Mouse (Mus musculus) c-Kit-positive CD71-positive TER-119-positive erythroid progenitor cells, embryonic 14.5 days (primary cell): ENCODE results near the gene Amacr.

Source experiments
- DNase-seq: peaks from one replicate; pipeline ENCODE4 v3.0.0-alpha.2; 2013; ENCODE audit warnings: low spot score

Gene Amacr

DNA sequence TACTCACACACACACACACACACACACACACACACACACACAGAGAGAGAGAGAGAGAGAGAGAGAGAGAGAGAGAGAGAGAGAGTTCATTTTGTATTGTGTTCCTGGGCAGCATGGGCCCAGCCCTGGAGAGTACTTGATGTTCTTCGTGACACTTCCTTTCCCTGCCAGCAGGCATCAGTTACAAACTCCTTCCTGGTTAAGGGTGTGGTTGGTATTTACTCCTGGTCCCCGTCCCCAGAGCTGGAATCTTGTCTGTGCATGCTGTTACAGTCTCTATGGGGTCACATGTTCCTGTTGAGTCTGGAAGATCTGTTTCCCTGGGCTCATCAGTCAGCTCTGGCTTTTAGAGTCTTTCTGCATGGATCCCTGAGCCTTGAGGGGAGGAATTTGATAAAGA, 8.9 kb downstream of the Amacr start:
- no peak for DNase-seq

DNA sequence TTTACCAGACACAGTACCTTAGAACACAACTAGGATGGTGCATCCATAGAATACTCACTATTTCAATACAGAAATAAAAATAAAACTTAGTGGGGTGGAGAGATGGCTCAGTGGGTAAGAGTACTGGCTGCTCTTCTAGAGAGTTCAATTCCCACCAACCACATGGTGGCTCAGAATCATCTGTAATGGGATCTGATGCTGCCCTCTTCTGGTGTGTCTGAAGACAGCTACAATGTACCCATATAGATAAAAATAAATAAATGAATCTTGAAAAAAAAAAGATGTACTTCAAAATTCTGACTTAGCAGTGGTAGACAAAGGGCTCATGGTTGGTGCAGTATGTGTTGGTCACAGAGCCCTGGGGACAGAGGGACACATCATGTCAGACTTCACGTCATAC, 10.0 kb downstream of the Amacr start:
- DNase-seq = no peak

DNA sequence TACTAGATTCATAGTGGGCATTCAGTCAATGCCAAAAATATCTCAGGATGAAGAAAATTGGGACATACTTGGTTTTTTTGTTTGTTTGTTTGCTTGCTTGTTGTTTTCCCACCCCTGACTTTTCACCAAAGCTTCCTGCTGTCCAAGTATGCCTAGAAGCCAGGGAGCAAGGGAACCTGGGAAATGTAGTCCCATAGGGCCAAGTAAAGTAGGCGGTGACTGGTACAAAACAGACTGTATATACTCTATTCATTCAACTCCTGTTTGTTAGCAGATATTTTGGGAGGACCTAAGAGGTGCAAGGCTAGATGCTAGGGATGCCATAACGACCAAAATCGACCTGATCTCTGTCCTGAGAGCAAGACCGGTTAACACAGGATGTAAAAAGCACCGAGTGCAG, 18.3 kb downstream of the Amacr start:
- no peak for DNase-seq

DNA sequence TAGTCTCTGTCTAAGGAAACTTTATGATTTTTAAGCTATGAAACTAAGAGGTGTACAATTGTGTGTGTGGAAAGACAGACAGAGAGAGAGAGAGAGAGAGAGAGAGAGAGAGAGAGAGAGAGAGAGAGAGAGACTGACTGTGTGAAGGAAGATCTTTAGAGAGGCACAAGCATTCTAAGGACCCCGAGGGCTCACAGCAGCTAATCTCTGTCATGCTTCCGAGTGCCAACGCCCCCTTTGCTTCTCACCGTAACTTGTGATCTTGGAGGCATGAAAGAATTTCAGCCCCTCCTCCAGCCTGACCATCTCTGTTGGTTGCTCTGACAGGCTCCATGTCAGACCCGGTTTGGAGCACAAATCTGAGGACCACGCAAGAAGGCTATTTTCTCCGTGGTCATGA, 18.9 kb downstream of the Amacr start, which contains the start of gene Slc45a2:
TSS of gene Slc45a2 (plus strand) at position 301 of the 400 bp plus-strand sequence.
- no peak for DNase-seq

DNA sequence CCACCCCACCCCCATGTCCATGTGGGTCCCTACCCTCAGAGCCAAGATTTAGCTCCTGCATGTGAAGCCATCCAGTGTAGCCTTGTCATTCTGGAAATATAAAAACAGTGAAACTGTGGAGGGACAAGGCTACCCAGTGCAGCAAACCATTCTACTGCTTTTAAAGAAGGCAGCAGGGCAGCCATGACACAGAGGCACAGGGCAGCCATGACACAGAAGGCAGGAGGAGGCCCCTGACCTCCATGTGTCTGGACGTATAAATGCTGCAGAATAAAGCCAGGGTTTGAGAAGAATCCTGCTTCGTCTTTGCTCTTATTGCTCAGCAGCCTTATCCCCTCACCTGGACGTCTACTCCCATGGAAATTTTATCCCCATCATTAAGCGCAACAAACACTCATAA, 22.2 kb downstream of the Amacr start:
- DNase-seq = no peak

DNA sequence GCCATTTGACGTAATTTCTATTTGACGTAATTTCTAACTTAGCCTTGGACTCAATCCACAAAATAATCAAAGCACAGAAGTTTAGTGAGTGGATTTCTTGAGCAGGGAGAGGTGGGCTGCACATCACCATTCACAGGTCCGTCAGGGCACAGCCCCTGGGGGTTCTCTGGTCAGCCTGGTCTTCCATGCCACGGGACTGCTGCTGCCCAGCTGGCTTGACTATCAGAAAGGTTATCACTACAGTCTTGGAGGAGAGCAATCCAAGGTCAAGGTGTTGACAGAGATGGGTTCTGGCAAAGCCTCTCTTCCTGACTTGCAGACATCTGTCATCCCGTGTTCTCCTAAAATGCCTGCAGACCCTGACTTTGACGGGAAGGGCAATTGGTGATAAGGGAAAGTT, 23.1 kb downstream of the Amacr start:
- DNase-seq = no peak

DNA sequence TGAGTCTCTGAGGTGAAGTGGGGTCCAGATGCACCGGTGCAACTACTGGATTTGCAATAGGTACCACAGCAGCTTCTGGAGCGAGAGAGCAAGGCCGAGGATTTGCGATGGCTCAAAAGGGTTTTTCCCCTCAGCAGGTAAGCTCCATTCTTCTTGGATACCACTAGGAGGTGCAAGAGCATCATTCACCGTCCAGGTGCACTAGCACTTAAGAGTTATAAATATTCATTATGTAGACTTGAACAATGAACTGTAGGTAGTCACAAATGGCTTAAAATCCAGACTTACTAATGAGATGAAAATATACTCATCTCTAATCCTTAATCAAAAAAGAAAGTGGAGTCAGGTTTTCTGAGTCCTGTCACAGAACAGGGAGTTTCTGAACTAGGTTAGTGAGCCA, 27.2 kb downstream of the Amacr start:
- no peak for DNase-seq

DNA sequence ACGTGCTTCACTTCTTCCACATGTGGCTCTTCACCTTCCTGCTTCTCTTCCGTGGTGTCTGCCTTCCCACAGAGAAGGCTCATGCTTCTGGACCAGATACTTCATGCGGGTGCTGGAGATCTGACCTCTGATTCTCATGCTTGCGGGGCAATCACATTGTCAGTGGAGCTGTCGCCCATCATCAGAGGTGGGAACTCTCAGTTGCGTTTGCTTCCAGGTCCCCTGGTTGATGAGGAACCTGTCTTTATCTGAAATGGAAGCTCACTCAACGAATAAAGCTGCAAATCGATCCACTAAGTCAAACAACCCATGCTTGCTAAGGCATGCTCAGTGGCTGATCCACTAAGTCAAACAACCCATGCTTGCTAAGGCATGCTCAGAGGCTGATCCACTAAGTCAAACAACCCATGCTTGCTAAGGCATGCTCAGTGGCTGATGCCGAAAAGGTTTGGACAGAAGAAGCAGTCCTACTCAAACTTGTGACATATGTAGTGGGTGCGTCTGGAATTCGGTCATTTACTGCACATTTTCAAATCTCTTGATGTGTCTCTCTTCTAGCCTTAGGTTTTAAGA, 29.5 kb downstream of the Amacr start:
- no peak for DNase-seq

DNA sequence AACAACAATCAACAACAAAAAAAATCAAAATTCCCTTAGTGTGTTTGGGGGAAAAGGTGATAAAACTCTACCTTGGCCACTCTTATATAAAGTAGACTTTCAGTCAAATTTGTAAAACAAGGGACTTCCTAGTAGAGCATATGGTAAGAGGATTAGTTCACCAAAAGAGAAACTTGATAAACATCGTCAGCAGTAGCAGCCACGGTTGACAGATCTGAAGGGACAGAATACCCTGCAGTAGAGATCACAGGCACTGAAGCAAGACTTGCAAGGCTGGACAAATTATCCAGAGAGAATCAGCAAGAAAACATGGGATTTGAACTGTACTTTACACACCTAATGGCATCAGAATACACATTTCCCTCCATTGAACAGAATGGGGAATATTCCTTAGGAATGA, 33.4 kb downstream of the Amacr start:
- DNase-seq = no peak

DNA sequence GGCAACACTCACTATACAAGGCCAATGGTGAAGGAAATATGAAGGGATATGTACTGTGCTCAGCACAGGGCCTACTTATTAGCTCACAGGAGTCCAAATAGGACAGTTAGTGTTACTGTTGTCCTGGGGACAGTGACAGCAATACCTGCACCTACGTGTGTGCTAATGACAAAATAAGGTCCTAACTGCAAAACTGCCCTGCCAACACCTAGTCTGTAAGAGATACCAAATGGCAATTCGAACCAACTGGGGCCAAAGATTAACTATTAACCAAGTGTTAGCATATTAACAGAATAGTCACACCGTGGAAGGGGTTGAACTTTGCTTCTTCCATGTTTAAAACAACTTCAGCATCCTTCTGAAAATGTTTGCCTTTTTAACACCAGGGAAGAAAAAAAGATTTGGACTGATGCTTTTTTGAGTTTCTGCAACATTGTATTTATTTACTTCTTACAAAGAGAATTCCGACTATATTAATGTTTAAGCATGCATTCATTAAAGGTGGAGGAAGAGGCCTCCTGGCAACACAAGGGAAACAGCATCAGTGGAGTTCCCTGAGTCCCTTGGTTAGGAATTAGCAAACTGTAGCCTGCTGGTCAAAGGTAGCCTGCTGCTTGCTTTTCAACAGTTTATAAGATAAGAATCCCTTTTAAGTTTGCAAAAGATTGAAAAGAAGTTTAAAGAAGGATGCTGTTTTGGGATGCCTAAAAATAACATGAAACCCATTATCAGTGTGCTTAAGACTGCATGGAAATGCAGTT, 45.4 kb downstream of the Amacr start:
- no peak for DNase-seq

DNA sequence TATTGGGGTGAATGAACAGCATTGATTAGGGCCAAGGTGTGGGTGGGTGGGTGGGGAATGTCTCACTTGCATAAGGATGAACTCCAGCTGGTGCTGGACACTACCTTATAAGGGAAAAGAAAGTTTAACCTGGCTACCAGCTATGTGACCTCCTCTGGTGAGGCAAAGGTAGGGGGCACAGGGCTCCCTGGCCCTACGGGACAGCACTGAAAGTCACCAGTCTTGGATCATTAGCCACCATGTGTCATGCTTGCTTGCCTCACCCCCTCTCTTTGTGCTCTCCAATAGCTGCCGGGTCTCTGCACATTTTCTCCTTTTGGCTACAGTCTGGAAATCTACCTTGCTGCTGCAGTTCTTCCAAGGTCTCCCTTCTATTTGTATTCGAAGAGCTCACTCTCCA, 48.6 kb downstream of the Amacr start:
- no peak for DNase-seq

DNA sequence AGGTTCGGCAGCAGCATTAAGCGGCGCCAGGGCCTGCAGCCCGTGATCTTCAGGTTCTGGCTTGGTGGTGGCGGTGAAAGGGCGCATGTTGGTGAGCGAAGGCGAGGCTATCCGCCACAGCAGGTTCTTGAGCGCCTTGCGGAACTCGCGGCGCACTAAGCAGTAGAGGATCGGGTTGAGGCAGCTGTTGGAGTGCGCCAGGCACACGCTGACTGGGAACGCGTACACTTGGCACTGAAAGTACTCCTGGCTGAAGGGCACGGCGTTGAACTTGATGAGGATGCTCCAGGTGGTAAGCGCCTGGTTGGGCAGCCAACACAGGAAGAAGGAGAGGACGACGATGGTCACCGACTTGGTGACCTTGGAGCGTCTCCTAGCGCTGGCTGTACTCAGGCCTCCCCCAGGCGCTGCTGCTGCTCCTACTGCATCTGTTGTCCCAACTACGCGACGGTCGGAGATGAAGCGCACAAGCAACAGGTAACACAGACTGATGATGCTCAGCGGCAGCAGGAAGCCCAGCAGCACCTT, 54.5 kb downstream of the Amacr start:
- DNase-seq = no peak

DNA sequence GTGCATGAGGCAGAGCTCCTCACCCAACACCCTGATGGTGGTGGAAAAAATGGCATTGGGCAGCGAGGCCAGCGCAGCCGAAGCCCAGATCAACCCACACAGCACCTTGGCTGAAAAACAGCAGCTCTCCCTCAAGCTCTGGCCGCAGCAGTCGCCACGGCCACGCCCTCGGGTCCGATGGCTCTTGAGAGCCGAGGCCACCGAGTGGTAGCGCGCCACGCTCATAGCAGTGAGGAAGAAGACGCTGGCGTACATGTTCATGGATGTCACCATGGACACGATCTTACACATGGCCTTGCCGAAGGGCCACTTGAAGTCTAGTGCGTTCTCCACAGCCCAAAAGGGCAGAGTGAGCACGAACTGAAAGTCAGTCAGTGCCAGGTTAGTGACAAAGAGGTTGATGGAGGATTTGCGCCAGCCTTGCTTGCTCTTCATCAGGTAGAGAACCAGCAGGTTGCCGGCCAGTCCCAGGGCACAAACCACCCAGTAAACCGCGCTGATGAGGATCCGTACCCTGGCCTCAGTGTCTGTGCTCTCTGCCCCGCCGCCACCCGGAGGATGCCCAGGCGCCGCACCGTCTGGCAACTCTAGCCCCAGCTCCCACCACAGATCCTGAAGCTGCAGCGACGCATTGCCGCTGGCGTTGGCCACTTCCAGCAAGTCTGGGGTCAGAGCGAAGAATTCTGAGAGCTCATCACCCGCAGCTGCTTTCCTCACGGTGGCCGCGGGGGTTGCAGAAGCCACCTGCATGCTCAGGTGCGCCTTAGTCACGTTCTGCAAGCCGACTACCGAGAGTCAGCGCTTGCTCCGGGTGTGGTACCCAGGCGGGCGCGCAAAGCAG, 55.2 kb downstream of the Amacr start:
- DNase-seq = no peak

DNA sequence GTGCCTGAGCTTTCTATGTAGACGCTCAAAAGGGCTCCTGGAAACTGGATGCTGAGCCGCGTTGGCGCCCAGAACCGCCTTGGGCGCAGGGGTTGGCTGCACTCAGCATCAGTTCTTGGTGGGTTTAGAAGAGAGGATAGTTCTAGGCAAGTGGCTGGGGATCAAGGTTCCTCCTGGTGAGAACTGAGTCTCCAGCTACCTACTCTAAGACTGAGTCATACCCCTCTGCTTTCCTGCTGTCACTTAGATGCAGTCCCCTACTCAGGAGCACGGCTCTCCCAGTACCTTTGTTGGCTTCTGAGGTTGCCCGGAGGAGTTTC, 55.8 kb downstream of the Amacr start:
- DNase-seq = no peak

DNA sequence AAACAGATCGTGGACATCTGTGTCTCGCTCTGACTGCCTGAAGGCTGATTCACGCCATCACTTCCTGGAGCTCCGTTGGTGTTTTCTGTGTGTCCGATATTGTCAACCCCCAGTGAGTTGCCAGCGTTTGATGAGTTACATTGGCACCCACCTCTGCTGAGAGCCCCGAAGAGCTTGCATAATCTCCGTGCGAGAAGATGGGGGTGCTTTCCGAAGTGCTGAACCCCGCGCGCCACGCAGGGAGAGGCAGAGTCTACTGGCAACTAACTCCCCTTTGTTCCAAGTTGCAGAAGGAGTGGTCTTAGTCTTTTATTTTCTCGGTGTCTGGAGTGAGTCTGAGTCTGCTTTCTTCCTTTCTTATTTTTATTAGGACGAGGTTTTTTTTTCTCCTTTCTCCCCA, 56.2 kb downstream of the Amacr start, which contains the start of gene Rxfp3:
TSS of gene Rxfp3 (minus strand) at position 281 of the 400 bp plus-strand sequence.
- DNase-seq = no peak

DNA sequence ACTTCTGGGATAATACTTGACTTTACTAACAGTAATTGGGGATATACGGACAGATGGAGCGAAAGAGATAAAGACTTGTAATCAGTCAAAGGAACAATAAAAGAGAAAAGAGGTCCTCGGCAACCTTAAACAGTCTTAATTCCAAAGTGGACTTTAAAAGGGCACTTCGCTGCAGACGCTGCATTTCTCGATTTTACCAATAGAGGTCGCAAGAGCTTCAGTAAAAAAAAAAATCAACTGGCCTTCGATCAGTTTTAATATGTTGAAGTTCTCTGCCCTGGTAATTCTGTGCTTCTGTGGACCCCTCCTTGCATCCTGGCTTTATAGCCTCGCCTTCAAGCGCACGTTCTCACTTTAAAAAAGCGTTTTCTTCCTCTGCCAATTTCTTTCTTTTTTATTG, 56.9 kb downstream of the Amacr start:
- DNase-seq = peak; percentile 13

DNA sequence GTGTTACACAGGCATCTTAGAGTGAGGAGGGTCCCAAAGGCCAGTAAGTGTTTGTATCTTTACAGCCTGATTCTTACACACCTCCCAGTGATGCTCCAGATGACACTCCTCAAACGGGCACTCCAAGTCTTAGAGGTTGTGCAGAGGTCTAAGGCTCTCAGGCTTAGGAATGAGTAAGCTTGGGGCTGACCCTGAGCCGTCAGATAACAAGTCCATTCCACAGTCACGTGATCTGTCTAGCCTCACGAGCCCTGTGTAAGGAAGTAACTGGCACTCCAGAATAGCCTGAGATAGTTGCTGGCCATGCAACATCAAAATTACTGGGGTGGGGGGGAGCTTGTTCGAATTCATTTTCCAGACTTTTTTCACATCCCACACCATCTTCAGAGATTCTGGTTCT, 58.5 kb downstream of the Amacr start:
- no peak for DNase-seq

DNA sequence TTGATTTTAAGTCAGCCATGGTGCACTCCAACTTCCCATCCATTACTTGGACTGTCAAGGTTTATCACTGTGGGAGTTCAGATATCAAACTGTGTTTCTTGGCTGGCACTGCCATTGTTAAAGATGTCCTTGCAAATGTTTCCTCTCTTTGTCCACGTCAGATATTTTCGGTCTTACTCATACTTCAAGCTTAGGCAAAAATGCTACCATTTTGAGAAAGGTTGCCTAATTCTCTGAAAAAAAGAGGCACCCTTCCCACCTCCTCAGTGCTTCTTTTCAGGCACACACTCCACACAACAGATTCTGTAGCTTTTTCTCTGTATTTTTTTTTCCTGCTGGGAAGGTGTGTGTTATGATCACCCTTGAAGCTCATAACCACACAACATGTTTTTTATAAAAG, 59.7 kb downstream of the Amacr start:
- no peak for DNase-seq

DNA sequence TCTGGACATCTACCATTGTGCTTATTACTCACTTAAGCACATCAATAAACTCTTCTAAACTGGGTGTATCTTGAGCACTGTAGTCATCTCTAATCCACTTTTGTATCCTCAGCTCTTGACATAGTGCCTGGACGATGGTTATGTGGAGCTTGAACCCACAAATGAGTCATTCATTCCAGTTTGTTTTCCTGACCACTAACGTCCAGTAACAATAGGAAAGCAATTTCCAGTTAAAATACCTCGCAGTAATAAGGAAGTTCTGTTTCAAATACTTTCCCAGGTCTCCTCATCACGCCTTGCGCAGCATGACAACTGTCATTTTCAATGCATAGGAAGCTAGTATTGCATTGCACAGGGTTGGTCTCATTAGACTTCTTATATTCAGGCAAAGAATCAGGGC, 61.3 kb downstream of the Amacr start:
- no peak for DNase-seq
